Mouse (Mus musculus) limb, embryonic 14.5 days (tissue): ENCODE data around the gene Ddx39b. TPM values are rescaled to one million over a fixed set of nuclear protein-coding genes. Genes with fewer than 3 reads are reported as not detected.

Source experiments
- ATAC-seq: fragments of 200-750 bp; cut with Nextera tagmentation; 2 replicates; pipeline ENCODE4 v1.8.0; 2017; ENCODE audit warnings: low read depth, moderate number of reproducible peaks, moderate TSS enrichment; ENCODE audit not compliant: low FRiP score
- DNase-seq: peaks from one replicate; pipeline ENCODE4 v3.0.0-alpha.2; 2015; ENCODE audit warnings: low spot score
- H3K27ac ChIP-seq: fragments of 300-500 bp; sonication (generic); replicated peaks from 2 replicates; pipeline ENCODE4 v1.5.1; 2014; ENCODE audit warnings: low read depth, mild to moderate bottlenecking, low read length, moderate library complexity, mixed read lengths
- H3K27me3 ChIP-seq: fragments of 300-500 bp; sonication (generic); 2 replicates; pipeline ENCODE4 v1.6.1; 2014; ENCODE audit warnings: low read length, mixed read lengths; ENCODE audit not compliant: control insufficient read depth, insufficient read depth
- H3K36me3 ChIP-seq: fragments of 300-500 bp; sonication (generic); 2 replicates; pipeline ENCODE4 v1.6.1; 2014; ENCODE audit warnings: mild to moderate bottlenecking, low read length, moderate library complexity, mixed read lengths; ENCODE audit not compliant: control insufficient read depth, insufficient read depth
- H3K4me1 ChIP-seq: fragments of 300-500 bp; sonication (generic); 2 replicates; pipeline ENCODE4 v1.6.1; 2014; ENCODE audit warnings: antibody characterized with exemption, low read length, mixed read lengths; ENCODE audit not compliant: control insufficient read depth, insufficient read depth
- H3K4me2 ChIP-seq: fragments of 300-500 bp; sonication (generic); replicated peaks from 2 replicates; pipeline ENCODE4 v1.6.1; 2014; ENCODE audit warnings: low read depth, mild to moderate bottlenecking, low read length, moderate library complexity; ENCODE audit not compliant: severe bottlenecking
- H3K4me3 ChIP-seq: fragments of 300-500 bp; sonication (generic); replicated peaks from 2 replicates; pipeline ENCODE4 v1.5.1; 2014; ENCODE audit warnings: low read length
- H3K9ac ChIP-seq: fragments of 300-500 bp; sonication (generic); 2 replicates; pipeline ENCODE4 v1.6.1; 2014; ENCODE audit warnings: mild to moderate bottlenecking, low read depth, low read length, moderate library complexity; ENCODE audit not compliant: severe bottlenecking
- H3K9me3 ChIP-seq: fragments of 300-500 bp; sonication (generic); 2 replicates; pipeline ENCODE4 v1.6.1; 2016; ENCODE audit warnings: low read length; ENCODE audit not compliant: control insufficient read depth
- POLR2A ChIP-seq: fragments of 200-500 bp; IDR thresholded peaks from 2 replicates; pipeline ENCODE4 v1.8.0; 2012; ENCODE audit warnings: inconsistent platforms, mild to moderate bottlenecking, moderate library complexity, borderline replicate concordance; ENCODE audit not compliant: insufficient read depth, insufficient read length; ENCODE audit errors: extremely low read depth
- WGBS: fragments of 180-500 bp; shearing (Covaris S2); extraction: QIAGEN DNeasy Blood & Tissue Kit; methylation state at CpG from one replicate; pipeline ENCODE4 v1.1.7; 2014; 5-methylcytosine and 5-hydroxymethylcytosine counted together
- polyA plus RNA-seq, 2 experiments: library from polyadenylated mRNA; depleted of rRNA in 1 of 2; stranded (reverse) in 1 of 2; unstranded in 1 of 2; fragments of >200 nt; fragmentation: Nextera tagmentation in 1 of 2; extraction: Ambion mirVana in 1 of 2; gene quantifications; 2 replicates each; pipeline versions ENCODE4 v1.2.1 to v1.2.3; 2012 to 2014

The Ddx39b gene
- polyA plus RNA-seq, 2 experiments = 416 to 877 TPM

GRCm38 (mm10) chr17:35267399-35268086, 26.0 kb downstream of the Ddx39b start:
- no peak for TF ChIP-seq POLR2A
- WGBS = 42% methylated on average over 1 of the region's 1 CpGs
- no peak for DNase-seq

GRCm38 (mm10) chr17:35269653-35270347, 28.3 kb downstream of the Ddx39b start:
- H3K36me3 ChIP-seq = no peaks in the 10 kb centered on the region
- H3K9me3 ChIP-seq = no peaks in the 10 kb centered on the region
- H3K4me1 ChIP-seq = no peaks in the 10 kb centered on the region
- H3K27me3 ChIP-seq = no peaks in the 10 kb centered on the region
- H3K4me2 ChIP-seq = no peak overlapping the region
- no peak overlapping the region for H3K27ac ChIP-seq
- no peak for TF ChIP-seq POLR2A
- ATAC-seq (no peak), DNase-seq (peak; percentile 79)
- H3K4me3 ChIP-seq = no peak overlapping the region
- no peak overlapping the region for H3K9ac ChIP-seq
- WGBS = 33% methylated on average over 3 of the region's 3 CpGs

More at GRCm38 (mm10) chr17:35267399-35268086, 26.0 kb downstream of the Ddx39b start:
- Histone ChIP-seq H3K4me1 (no peaks in the 10 kb centered on the region), H3K9me3 (no peaks in the 10 kb centered on the region), H3K27ac (no peak overlapping the region), H3K9ac (no peak overlapping the region), H3K27me3 (peaks cover 12% of the 10 kb centered on the region), H3K4me2 (no peak overlapping the region), H3K4me3 (no peak overlapping the region), H3K36me3 (no peaks in the 10 kb centered on the region)
- ATAC-seq = no peak

- WGBS = 74% methylated on average over 3 of the region's 3 CpGs
- no peaks in the 10 kb centered on the region for H3K9me3 ChIP-seq
- no peak overlapping the region for H3K27ac ChIP-seq
- H3K4me2 ChIP-seq = no peak overlapping the region
- H3K4me1 ChIP-seq = no peaks in the 10 kb centered on the region
- ATAC-seq = no peak
- DNase-seq = no peak
- H3K9ac ChIP-seq = no peak overlapping the region
- peaks cover 7% of the 10 kb centered on the region; the same call in 1 of the 2 replicates for H3K27me3 ChIP-seq
- no peak overlapping the region for H3K4me3 ChIP-seq
- TF ChIP-seq POLR2A = no peak
- no peaks in the 10 kb centered on the region for H3K36me3 ChIP-seq
Observed at GRCm38 (mm10) chr17:35272249-35272648, 30.7 kb downstream of the Ddx39b start.

GRCm38 (mm10) chr17:35274770-35275169, 33.2 kb downstream of the Ddx39b start:
- WGBS = 6% methylated on average over 11 of the region's 11 CpGs
- Histone ChIP-seq H3K9ac (no peak overlapping the region), H3K27me3 (peaks cover 7% of the 10 kb centered on the region; the same call in 1 of the 2 replicates), H3K4me2 (no peak overlapping the region), H3K4me3 (no peak overlapping the region), H3K27ac (no peak overlapping the region), H3K4me1 (no peaks in the 10 kb centered on the region), H3K36me3 (no peaks in the 10 kb centered on the region), H3K9me3 (no peaks in the 10 kb centered on the region)
- no peak for TF ChIP-seq POLR2A
- ATAC-seq = no peak
- peak; percentile 63 for DNase-seq

GRCm38 (mm10) chr17:35276304-35276864, 34.8 kb downstream of the Ddx39b start:
- 12% methylated on average over 13 of the region's 13 CpGs for WGBS
- TF ChIP-seq POLR2A = no peak
- H3K4me3 ChIP-seq = no peak overlapping the region

More at GRCm38 (mm10) chr17:35276304-35276864, 34.8 kb downstream of the Ddx39b start:
- Histone ChIP-seq H3K36me3 (no peaks in the 10 kb centered on the region), H3K4me2 (no peak overlapping the region), H3K9me3 (no peaks in the 10 kb centered on the region), H3K4me1 (no peaks in the 10 kb centered on the region), H3K9ac (no peak overlapping the region), H3K27ac (no peak overlapping the region), H3K27me3 (peaks cover 7% of the 10 kb centered on the region; the same call in 1 of the 2 replicates)
- DNase-seq (no peak), ATAC-seq (no peak)
